ENCODE assay signal across 11 mouse cellular contexts in genomic region chr5:53961830-53962515, GRCm38 (mm10). TPM values are rescaled to one million over a fixed set of nuclear protein-coding genes. Genes with fewer than 3 reads are reported as not detected.
DNase-seq lines count a peak whose midpoint lies in the region; ATAC-seq and TF ChIP-seq lines count a peak whose summit lies in the region.
"Had no signal": no experiment of that assay in that cellular context is flagged by ENCODE, and none has a peak within 500 bp of the region (broad histone marks: within the 10 kb centered on the region; RNA-seq: fewer than 3 reads in every experiment).

No protein-coding gene starts in this region.

- DNase-seq in heart, adult 11 months, result peak; percentile 94
- DNase-seq in heart, postnatal 10 days, result no peak
- no peak for DNase-seq in kidney, postnatal 0 days (ENCODE audit: low spot score)
- peak; percentile 86 for DNase-seq in lung, postnatal 25 days (ENCODE audit: low spot score)
- DNase-seq in left cerebral cortex, postnatal 25 days (ENCODE audit: low spot score in 2 of 2), result no peak
- DNase-seq in right cerebral cortex, adult 18-20 months, result no peak
- no peak for DNase-seq in right cerebral cortex, postnatal 4 days
- DNase-seq: layer of hippocampus, adult 9-11 months had no signal

- no peak overlapping the region for H3K4me2 ChIP-seq in kidney, postnatal 0 days (ENCODE audit: low read length)
- H3K4me2 ChIP-seq: heart, embryonic 13.5 days; liver, embryonic 12.5 days had no signal

- H3K9me3 ChIP-seq in kidney, postnatal 0 days (replicated peaks; ENCODE audit: low read length), result no peaks in the 10 kb centered on the region
- H3K9me3 ChIP-seq: heart, embryonic 13.5 days; liver, embryonic 12.5 days had no signal

- H3K27ac ChIP-seq in kidney, postnatal 0 days, result 0 out of 2 replicates have a peak overlapping the region, but pooled peaks have one; percentile 19
- H3K27ac ChIP-seq: heart, embryonic 13.5 days; liver, embryonic 12.5 days had no signal

- no peak for TF ChIP-seq CTCF in kidney, postnatal 0 days (IDR thresholded peaks at IDR 0.05; ENCODE audit: low read depth)

- peaks cover 9% of the 10 kb centered on the region; the same call in 1 of the 2 replicates for H3K4me1 ChIP-seq in kidney, postnatal 0 days (replicated peaks; ENCODE audit: insufficient read depth, low read length)

- 72% methylated on average over 12 of the region's 12 CpGs for WGBS in kidney, postnatal 0 days

- ATAC-seq in hematopoietic stem cell, adult 5-6 weeks (replicated peaks in 1 of 2; ENCODE audit: insufficient read depth in 1 of 2, low FRiP score in 2 of 2, low TSS enrichment in 1 of 2, low read depth in 1 of 2, poor library complexity in 2 of 2, severe bottlenecking in 2 of 2), result peak; percentile 59 to 78; a peak in 3 of 4 replicates
- 0 out of 2 replicates have a peak, but pooled peaks have one; percentile 26 for ATAC-seq in kidney, postnatal 0 days (replicated peaks; ENCODE audit: low FRiP score, low read depth)
- ATAC-seq: liver, embryonic 12.5 days had no signal

- no peaks in the 10 kb centered on the region for H3K27me3 ChIP-seq in kidney, postnatal 0 days (ENCODE audit: insufficient read depth, low read length)
- H3K27me3 ChIP-seq: heart, embryonic 13.5 days; liver, embryonic 12.5 days had no signal

- intact Hi-C loops in heart, postnatal 10 days (cut with DNase I), result no loop called here
- intact Hi-C loops in left cerebral cortex, postnatal 25 days (cut with DNase I), result no loop called here

- no peak overlapping the region for H3K9ac ChIP-seq in kidney, postnatal 0 days (ENCODE audit: low read depth, low read length)
- H3K9ac ChIP-seq: heart, embryonic 13.5 days; liver, embryonic 12.5 days had no signal

- H3K36me3 ChIP-seq in kidney, postnatal 0 days (ENCODE audit: insufficient read depth, low read length), result no peaks in the 10 kb centered on the region
- H3K36me3 ChIP-seq: heart, embryonic 13.5 days; liver, embryonic 12.5 days had no signal

- no peak overlapping the region for H3K4me3 ChIP-seq in kidney, postnatal 0 days (replicated peaks; ENCODE audit: low read depth, low read length)
- H3K4me3 ChIP-seq: heart, embryonic 13.5 days; liver, embryonic 12.5 days had no signal

RNA-seq across cellular contexts. Expression of gene Stim2, which starts 36.3 kb away (rescaled TPM):
- 10 to 100 TPM; 24.8 to 27.2 TPM for total RNA-seq in heart, postnatal 10 days (2021)
- total RNA-seq in hematopoietic stem cell, adult 5-6 weeks (2017), result 24.3 and 24.5 TPM in 2 replicates
- 21.4 and 24.2 TPM in 2 replicates for polyA plus RNA-seq in kidney, postnatal 0 days (2015; fragmentation: Nextera tagmentation; extraction: Ambion mirVana)
- 10 to 100 TPM; 69.1 to 69.9 TPM for total RNA-seq in left cerebral cortex, postnatal 25 days (2021)

Comparison
In these comparisons a context has a peak if more than half of its experiments do, and no peak if none do; other contexts are left out.
1. DNase-seq: peak in heart, adult 11 months (single experiment) and lung, postnatal 25 days (single experiment); none in heart, postnatal 10 days (0 of 2), kidney, postnatal 0 days (single experiment), left cerebral cortex, postnatal 25 days (0 of 2), right cerebral cortex, adult 18-20 months (single experiment) and right cerebral cortex, postnatal 4 days (single experiment).